Mouse (Mus musculus): Measurements from ENCODE around the gene Myo1b. TPM values are rescaled to one million over a fixed set of nuclear protein-coding genes. Genes with fewer than 3 reads are reported as not detected.

Gene Myo1b
- polyA plus RNA-seq, 1 experiment = 1.0 TPM

DNA sequence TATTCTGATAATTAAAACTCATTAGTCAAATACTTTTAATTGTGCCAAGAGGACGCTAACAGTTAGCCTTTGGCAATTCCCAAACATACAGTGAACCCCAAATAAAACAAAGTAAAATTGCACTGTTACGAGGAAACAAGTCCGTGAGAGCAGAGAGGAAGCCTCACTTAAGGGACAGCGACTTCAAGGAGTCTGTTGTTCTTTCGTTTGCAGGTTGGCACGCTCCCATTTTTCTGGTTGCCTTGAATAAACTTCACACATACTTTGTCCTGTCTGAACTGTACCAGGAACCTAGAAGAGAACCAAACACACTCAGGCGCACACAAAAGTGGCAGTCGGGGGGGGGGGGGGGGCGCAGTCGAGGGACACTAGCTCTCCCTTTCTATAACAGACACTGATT lies 164.9 kb downstream of the Myo1b start:
- 82% methylated on average over 10 of the region's 10 CpGs for WGBS
- no peak for TF ChIP-seq POLR2A (IDR thresholded peaks at IDR 0.05; ENCODE audit: low read depth, low read length)
- TF ChIP-seq CTCF (IDR thresholded peaks at IDR 0.05; ENCODE audit: extremely low read depth, insufficient read depth, insufficient read length, insufficient replicate concordance) = no peak
- no peaks in the 10 kb centered on the region for H3K4me1 ChIP-seq (ENCODE audit: control insufficient read depth, insufficient read depth, insufficient read length)
- H3K4me3 ChIP-seq (ENCODE audit: extremely low read depth, insufficient read depth, insufficient read length) = no peak overlapping the region
- H3K27ac ChIP-seq (ENCODE audit: insufficient read depth, low read length) = no peak overlapping the region
- H3K27me3 ChIP-seq (ENCODE audit: control insufficient read depth, insufficient read depth, low read length) = 0 out of 2 replicates have a peak, but pooled peaks cover 1% of the 10 kb centered on the region
- DNase-seq (ENCODE audit: low read depth in 1 of 2, low spot score in 2 of 2) = no peak
- no peaks in the 10 kb centered on the region for H3K36me3 ChIP-seq (ENCODE audit: control insufficient read depth, insufficient read depth, low read length)

DNA sequence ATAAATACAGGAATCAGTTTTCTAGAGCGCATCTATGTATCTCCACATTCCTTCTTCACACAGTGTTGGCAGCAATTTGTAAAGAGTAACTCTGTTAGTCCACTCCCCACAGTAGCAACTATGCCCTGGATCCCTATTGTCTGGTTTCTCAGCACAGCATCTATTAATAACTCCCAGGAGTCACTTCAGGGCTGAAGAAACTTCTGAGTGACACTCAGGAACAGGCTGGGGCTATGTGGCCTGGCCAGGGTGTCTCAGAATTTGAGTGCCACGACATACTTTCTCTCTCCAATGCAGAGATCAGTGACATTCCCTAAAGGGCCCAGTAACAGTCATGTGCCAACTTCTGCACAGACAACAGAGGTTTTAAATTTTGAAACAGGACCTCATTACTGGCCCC lies 167.6 kb downstream of the Myo1b start:
- Histone ChIP-seq H3K27me3 (ENCODE audit: control insufficient read depth, insufficient read depth, low read length) (0 out of 2 replicates have a peak, but pooled peaks cover 1% of the 10 kb centered on the region), H3K27ac (ENCODE audit: insufficient read depth, low read length) (no peak overlapping the region), H3K4me3 (ENCODE audit: extremely low read depth, insufficient read depth, insufficient read length) (no peak overlapping the region), H3K36me3 (ENCODE audit: control insufficient read depth, insufficient read depth, low read length) (no peaks in the 10 kb centered on the region), H3K4me1 (ENCODE audit: control insufficient read depth, insufficient read depth, insufficient read length) (no peaks in the 10 kb centered on the region)
- 79% methylated on average over 2 of the region's 2 CpGs for WGBS
- DNase-seq (ENCODE audit: low read depth in 1 of 2, low spot score in 2 of 2) = no peak
- TF ChIP-seq POLR2A (IDR thresholded peaks at IDR 0.05; ENCODE audit: low read depth, low read length) (no peak), CTCF (IDR thresholded peaks at IDR 0.05; ENCODE audit: extremely low read depth, insufficient read depth, insufficient read length, insufficient replicate concordance) (no peak)

DNA sequence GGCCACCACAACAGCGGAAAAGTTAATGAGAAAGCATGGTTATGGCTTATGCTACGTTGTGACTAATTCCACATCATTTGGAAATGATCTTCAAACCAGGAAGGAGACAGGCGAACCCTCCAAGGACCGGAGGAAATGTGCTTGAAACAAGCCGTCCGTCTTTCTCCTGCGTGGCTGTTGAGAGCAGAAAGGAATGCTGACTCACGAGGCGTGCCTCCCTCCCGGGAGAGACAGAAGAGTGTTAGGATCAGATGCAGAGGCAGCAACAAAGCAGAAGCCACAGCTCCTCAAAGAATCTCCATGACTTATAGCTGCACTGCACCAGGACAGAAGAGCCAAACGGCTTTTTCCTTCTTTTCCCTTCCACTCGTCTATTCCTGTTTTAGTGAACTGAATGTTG lies 168.4 kb downstream of the Myo1b start:
- TF ChIP-seq POLR2A (IDR thresholded peaks at IDR 0.05; ENCODE audit: low read depth, low read length) = no peak
- TF ChIP-seq CTCF (IDR thresholded peaks at IDR 0.05; ENCODE audit: extremely low read depth, insufficient read depth, insufficient read length, insufficient replicate concordance) = no peak
- no peak overlapping the region for H3K27ac ChIP-seq (ENCODE audit: insufficient read depth, low read length)
- H3K4me3 ChIP-seq (ENCODE audit: extremely low read depth, insufficient read depth, insufficient read length) = no peak overlapping the region
- H3K36me3 ChIP-seq (ENCODE audit: control insufficient read depth, insufficient read depth, low read length) = no peaks in the 10 kb centered on the region
- 0 out of 2 replicates have a peak, but pooled peaks cover 1% of the 10 kb centered on the region for H3K27me3 ChIP-seq (ENCODE audit: control insufficient read depth, insufficient read depth, low read length)
- no peaks in the 10 kb centered on the region for H3K4me1 ChIP-seq (ENCODE audit: control insufficient read depth, insufficient read depth, insufficient read length)
- WGBS = 45% methylated on average over 12 of the region's 12 CpGs
- no peak for DNase-seq (ENCODE audit: low read depth in 1 of 2, low spot score in 2 of 2)

DNA sequence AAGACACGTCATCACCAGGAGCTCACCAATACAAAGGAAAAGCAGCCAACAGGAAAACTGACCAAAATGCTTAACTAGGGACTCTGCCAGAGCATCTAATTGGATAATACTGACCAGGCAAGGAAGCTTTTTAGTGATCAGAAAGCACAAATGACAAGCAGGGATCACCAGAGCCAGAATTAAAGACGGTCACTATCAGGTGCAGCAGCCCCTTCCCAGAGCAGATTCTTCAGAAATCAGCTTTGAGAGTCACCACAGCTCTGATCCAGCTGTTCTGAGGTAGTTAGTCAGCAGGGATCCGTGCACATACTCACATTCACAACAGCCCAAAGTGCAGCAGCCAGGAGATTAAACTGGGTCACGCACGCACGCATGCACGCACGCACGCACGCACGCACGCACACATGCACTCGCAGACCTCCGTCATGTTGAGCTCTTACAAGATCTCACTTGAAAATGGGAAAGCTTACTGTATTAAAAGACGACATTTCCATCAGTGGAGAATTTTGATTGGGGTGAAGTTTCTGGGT lies 169.1 kb downstream of the Myo1b start:
- Histone ChIP-seq H3K27me3 (ENCODE audit: control insufficient read depth, insufficient read depth, low read length) (0 out of 2 replicates have a peak, but pooled peaks cover 1% of the 10 kb centered on the region), H3K4me1 (ENCODE audit: control insufficient read depth, insufficient read depth, insufficient read length) (no peaks in the 10 kb centered on the region), H3K36me3 (ENCODE audit: control insufficient read depth, insufficient read depth, low read length) (no peaks in the 10 kb centered on the region), H3K27ac (ENCODE audit: insufficient read depth, low read length) (no peak overlapping the region), H3K4me3 (ENCODE audit: extremely low read depth, insufficient read depth, insufficient read length) (no peak overlapping the region)
- 83% methylated on average over 15 of the region's 15 CpGs for WGBS
- no peak for TF ChIP-seq CTCF (IDR thresholded peaks at IDR 0.05; ENCODE audit: extremely low read depth, insufficient read depth, insufficient read length, insufficient replicate concordance)
- no peak for DNase-seq (ENCODE audit: low read depth in 1 of 2, low spot score in 2 of 2)

DNA sequence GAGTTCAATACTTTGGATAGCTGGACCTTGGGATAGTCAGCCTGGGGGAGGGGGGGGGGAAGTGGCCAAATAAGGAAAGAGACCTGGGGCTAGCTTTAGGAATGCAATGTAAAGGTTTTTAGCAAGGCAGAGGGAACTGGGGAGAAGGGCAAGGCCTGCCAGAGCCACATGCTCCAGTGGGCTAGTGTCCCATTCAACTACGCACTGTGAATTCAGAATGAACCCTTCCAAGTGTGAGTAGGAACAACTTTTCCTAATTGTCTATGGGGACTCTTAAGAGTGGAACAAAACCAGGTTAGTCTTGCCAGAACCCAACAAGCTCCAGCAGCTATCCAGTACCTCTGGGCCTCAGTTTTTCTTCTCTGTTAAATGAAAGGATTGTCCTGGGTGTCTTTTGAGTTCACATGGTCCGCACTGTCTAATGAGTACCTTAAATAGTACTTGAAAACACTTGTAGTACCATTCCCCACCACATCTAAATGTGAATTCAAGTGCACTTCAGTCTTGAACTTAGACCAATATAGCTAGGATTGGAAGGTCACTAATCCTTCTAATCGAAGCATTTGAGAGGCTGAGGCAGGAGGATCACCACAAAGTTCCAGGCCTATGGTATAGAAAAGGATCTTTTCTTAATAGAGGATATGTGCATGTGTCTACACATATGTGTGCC lies 172.0 kb downstream of the Myo1b start:
- 0 out of 2 replicates have a peak, but pooled peaks cover 1% of the 10 kb centered on the region for H3K27me3 ChIP-seq (ENCODE audit: control insufficient read depth, insufficient read depth, low read length)
- no peak for DNase-seq (ENCODE audit: low read depth in 1 of 2, low spot score in 2 of 2)

DNA sequence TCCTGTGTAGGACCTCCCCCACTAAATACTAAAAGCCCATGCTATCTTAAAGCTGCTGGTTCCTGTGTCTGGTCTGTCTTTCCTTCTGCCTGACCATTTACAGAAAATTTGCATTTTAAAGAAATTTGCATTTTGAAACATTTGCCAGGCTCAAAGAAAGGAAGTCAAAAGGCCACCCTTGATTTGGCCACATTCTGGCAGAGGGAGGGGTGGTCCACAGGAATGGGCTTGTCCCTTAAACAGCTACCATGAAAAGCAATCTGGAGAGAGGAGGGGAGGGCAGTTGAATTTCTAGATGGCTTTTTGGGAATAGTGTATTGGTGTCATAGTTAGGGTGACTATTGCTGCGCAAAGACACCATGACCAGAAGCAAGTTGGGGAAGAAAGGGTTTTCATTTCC lies 173.3 kb downstream of the Myo1b start:
- no peak for DNase-seq (ENCODE audit: low read depth in 1 of 2, low spot score in 2 of 2)
- WGBS = 100% methylated on average over 1 of the region's 1 CpGs
- H3K36me3 ChIP-seq (ENCODE audit: control insufficient read depth, insufficient read depth, low read length) = no peaks in the 10 kb centered on the region
- no peaks in the 10 kb centered on the region for H3K27me3 ChIP-seq (ENCODE audit: control insufficient read depth, insufficient read depth, low read length)
- no peak overlapping the region for H3K27ac ChIP-seq (ENCODE audit: insufficient read depth, low read length)
- TF ChIP-seq CTCF (IDR thresholded peaks at IDR 0.05; ENCODE audit: extremely low read depth, insufficient read depth, insufficient read length, insufficient replicate concordance) (no peak), POLR2A (IDR thresholded peaks at IDR 0.05; ENCODE audit: low read depth, low read length) (no peak)
- H3K4me1 ChIP-seq (ENCODE audit: control insufficient read depth, insufficient read depth, insufficient read length) = no peaks in the 10 kb centered on the region
- no peak overlapping the region for H3K4me3 ChIP-seq (ENCODE audit: extremely low read depth, insufficient read depth, insufficient read length)

More for the DNA sequence above, 172.0 kb downstream of the Myo1b start:
- 91% methylated on average over 3 of the region's 3 CpGs for WGBS
- H3K36me3 ChIP-seq (ENCODE audit: control insufficient read depth, insufficient read depth, low read length) = no peaks in the 10 kb centered on the region
- H3K4me1 ChIP-seq (ENCODE audit: control insufficient read depth, insufficient read depth, insufficient read length) = no peaks in the 10 kb centered on the region
- no peak overlapping the region for H3K27ac ChIP-seq (ENCODE audit: insufficient read depth, low read length)
- no peak overlapping the region for H3K4me3 ChIP-seq (ENCODE audit: extremely low read depth, insufficient read depth, insufficient read length)
- TF ChIP-seq CTCF (IDR thresholded peaks at IDR 0.05; ENCODE audit: extremely low read depth, insufficient read depth, insufficient read length, insufficient replicate concordance) = no peak
- no peak for TF ChIP-seq POLR2A (IDR thresholded peaks at IDR 0.05; ENCODE audit: low read depth, low read length)

DNA sequence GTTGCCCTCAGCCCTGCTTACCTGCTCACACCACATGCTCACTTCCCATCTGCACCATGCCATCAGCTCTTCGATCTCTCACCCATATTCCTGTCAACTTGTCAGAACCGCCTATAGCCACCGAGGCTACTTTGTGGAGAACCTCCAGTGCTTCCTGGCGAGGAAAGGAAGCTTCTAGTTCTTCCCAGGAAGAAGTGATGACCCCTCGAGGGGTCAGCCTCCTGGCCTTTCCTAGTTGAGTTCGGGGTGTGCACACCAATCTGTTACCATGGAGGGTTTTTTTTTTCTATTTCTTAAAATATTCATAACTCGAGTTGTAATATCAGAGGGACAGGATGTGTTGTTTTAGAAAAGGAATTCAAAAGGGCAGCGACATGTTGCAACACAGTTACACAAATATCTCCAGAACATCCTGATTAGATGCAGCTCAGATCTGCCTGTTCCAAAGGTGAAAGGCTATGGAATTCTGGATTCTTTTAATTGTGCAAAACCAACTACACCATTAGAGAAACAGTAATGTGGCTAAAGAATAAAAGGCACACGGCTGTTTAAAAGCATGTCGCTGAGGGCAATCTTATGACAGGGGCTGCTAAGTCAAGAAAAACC lies 175.1 kb downstream of the Myo1b start:
- H3K4me1 ChIP-seq (ENCODE audit: control insufficient read depth, insufficient read depth, insufficient read length) = no peaks in the 10 kb centered on the region
- no peak overlapping the region for H3K4me3 ChIP-seq (ENCODE audit: extremely low read depth, insufficient read depth, insufficient read length)
- no peak overlapping the region for H3K27ac ChIP-seq (ENCODE audit: insufficient read depth, low read length)
- H3K36me3 ChIP-seq (ENCODE audit: control insufficient read depth, insufficient read depth, low read length) = no peaks in the 10 kb centered on the region
- no peaks in the 10 kb centered on the region for H3K27me3 ChIP-seq (ENCODE audit: control insufficient read depth, insufficient read depth, low read length)
- WGBS = 76% methylated on average over 10 of the region's 10 CpGs
- TF ChIP-seq CTCF (IDR thresholded peaks at IDR 0.05; ENCODE audit: extremely low read depth, insufficient read depth, insufficient read length, insufficient replicate concordance) (no peak), POLR2A (IDR thresholded peaks at IDR 0.05; ENCODE audit: low read depth, low read length) (no peak)
- no peak for DNase-seq (ENCODE audit: low read depth in 1 of 2, low spot score in 2 of 2)

All from spleen, adult 2 months (tissue).